Mouse (Mus musculus) cerebellum, adult 2 months (tissue): ENCODE results near the gene Carf.

ENCODE experiments used
- CTCF ChIP-seq: fragments of 200-500 bp; IDR thresholded peaks from 2 replicates; pipeline ENCODE4 v1.5.1; 2011; ENCODE audit warnings: low read depth, mild to moderate bottlenecking, control low read depth, low read length, moderate library complexity, borderline replicate concordance; ENCODE audit not compliant: insufficient read depth
- POLR2A ChIP-seq: fragments of 200-500 bp; IDR thresholded peaks from 2 replicates; pipeline ENCODE4 v1.6.1; 2011; ENCODE audit warnings: low read length, control low read depth, borderline replicate concordance; ENCODE audit not compliant: insufficient read depth

DNA sequence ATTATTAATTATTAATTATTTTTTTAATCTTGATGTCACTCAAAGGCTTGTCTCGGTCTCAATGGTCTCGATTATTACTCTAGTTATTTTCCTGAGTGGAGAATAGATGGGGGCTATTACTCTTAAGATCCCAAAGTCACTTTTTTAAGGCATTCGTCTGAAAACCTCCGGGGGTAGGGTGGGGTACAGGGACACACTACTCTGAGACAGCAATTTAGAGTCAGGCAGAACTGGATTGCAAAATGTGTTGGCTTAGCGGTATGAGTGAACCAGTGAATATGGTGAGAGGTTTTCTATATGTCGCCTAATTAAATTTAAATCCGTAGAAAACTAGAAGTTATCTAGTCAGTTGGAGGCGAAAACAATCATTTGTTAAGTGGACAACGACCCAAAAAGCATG lies 792 bp downstream of the Carf start:
- TF ChIP-seq CTCF = no peak
- no peak for TF ChIP-seq POLR2A
